Mouse (Mus musculus): ENCODE results near the gene Galntl5.
"Not testable (repeated sequence)": the region's sequence is repeated elsewhere in the genome, so short reads cannot be mapped to it uniquely, and the experiment has no call there.

Gene Galntl5

GRCm38 (mm10) chr5:25190521-25190920, 9.3 kb downstream of the Galntl5 start:
- in situ Hi-C loops (cut with MseI, MboI) = no loop called here

GRCm38 (mm10) chr5:25211872-25212271, 30.6 kb downstream of the Galntl5 start:
- in situ Hi-C loops (cut with MseI, MboI) = no loop called here

- in situ Hi-C loops (cut with MseI, MboI) = not testable (repeated sequence)
Measured at GRCm38 (mm10) chr5:25213216-25213615, 32.0 kb downstream of the Galntl5 start.

- in situ Hi-C loops (cut with MseI, MboI) = no loop called here
Measured at GRCm38 (mm10) chr5:25215006-25215405, 33.7 kb downstream of the Galntl5 start.

- in situ Hi-C loops (cut with MseI, MboI) = no loop called here
Measured at GRCm38 (mm10) chr5:25221604-25222003, 40.3 kb downstream of the Galntl5 start, which contains the start of gene Galnt11. Galnt11 (plus strand) TSS chr5:25221904.

- in situ Hi-C loops (cut with MseI, MboI) = no loop called here
Measured at GRCm38 (mm10) chr5:25222752-25223702, 41.8 kb downstream of the Galntl5 start, which contains the start of gene E130116L18Rik. E130116L18Rik (minus strand) TSS chr5:25223153.

GRCm38 (mm10) chr5:25224377-25224776, 43.1 kb downstream of the Galntl5 start:
- in situ Hi-C loops (cut with MseI, MboI) = not testable (repeated sequence)

GRCm38 (mm10) chr5:25243101-25243500, 61.8 kb downstream of the Galntl5 start:
- in situ Hi-C loops (cut with MseI, MboI) = no loop called here

GRCm38 (mm10) chr5:25245806-25246472, 64.7 kb downstream of the Galntl5 start:
- in situ Hi-C loops (cut with MseI, MboI) = no loop called here

- in situ Hi-C loops (cut with MseI, MboI) = no loop called here
Measured at GRCm38 (mm10) chr5:25246473-25246865, 65.2 kb downstream of the Galntl5 start.

GRCm38 (mm10) chr5:25247036-25247435, 65.8 kb downstream of the Galntl5 start:
- in situ Hi-C loops (cut with MseI, MboI) = no loop called here

- in situ Hi-C loops (cut with MseI, MboI) = no loop called here
Measured at GRCm38 (mm10) chr5:25252423-25252822, 71.2 kb downstream of the Galntl5 start.

- in situ Hi-C loops (cut with MseI, MboI) = no loop called here
Measured at GRCm38 (mm10) chr5:25252825-25253544, 71.7 kb downstream of the Galntl5 start.

GRCm38 (mm10) chr5:25254491-25254890, 73.2 kb downstream of the Galntl5 start:
- in situ Hi-C loops (cut with MseI, MboI) = no loop called here

- in situ Hi-C loops (cut with MseI, MboI) = no loop called here
Measured at GRCm38 (mm10) chr5:25256686-25257085, 75.4 kb downstream of the Galntl5 start.

GRCm38 (mm10) chr5:25261452-25261851, 80.2 kb downstream of the Galntl5 start:
- in situ Hi-C loops (cut with MseI, MboI) = no loop called here

- in situ Hi-C loops (cut with MseI, MboI) = no loop called here
Measured at GRCm38 (mm10) chr5:25262266-25262665, 81.0 kb downstream of the Galntl5 start.

- in situ Hi-C loops (cut with MseI, MboI) = no loop called here
Measured at GRCm38 (mm10) chr5:25268258-25268888, 87.1 kb downstream of the Galntl5 start.

Data from mouse trophoblast stem cell (cell line).